Mouse (Mus musculus) natural killer cell, adult 2 months (primary cell): ENCODE data around the gene Dlx2.

ENCODE experiments used
- DNase-seq, 2 experiments: peaks; one replicate each; pipeline ENCODE4 v3.0.0; 2022; ENCODE audit warnings: low spot score in 2 of 2

Gene Dlx2

DNA sequence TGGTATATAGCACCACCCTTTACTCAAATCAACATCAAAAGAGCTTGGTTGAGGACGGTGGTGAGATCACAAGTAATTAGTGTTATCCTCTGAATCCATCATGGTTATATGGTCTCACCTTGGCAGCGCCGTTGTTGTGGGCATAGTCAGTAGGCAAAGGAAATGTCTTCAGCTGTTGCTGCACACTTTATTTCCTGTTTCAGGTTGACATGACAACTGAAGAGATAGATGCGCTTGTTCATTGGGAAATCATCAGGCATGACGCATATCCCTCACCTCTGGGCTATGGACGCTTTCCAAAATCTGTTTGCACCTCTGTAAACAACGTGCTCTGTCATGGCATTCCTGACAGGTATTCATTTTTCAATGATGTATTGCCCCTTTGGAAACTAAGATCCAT is 35.3 kb downstream of the Dlx2 start:
- no peak for DNase-seq

GRCm38 (mm10) chr2:71504852-71505251 is 41.7 kb downstream of the Dlx2 start:
- DNase-seq = no peak

DNA sequence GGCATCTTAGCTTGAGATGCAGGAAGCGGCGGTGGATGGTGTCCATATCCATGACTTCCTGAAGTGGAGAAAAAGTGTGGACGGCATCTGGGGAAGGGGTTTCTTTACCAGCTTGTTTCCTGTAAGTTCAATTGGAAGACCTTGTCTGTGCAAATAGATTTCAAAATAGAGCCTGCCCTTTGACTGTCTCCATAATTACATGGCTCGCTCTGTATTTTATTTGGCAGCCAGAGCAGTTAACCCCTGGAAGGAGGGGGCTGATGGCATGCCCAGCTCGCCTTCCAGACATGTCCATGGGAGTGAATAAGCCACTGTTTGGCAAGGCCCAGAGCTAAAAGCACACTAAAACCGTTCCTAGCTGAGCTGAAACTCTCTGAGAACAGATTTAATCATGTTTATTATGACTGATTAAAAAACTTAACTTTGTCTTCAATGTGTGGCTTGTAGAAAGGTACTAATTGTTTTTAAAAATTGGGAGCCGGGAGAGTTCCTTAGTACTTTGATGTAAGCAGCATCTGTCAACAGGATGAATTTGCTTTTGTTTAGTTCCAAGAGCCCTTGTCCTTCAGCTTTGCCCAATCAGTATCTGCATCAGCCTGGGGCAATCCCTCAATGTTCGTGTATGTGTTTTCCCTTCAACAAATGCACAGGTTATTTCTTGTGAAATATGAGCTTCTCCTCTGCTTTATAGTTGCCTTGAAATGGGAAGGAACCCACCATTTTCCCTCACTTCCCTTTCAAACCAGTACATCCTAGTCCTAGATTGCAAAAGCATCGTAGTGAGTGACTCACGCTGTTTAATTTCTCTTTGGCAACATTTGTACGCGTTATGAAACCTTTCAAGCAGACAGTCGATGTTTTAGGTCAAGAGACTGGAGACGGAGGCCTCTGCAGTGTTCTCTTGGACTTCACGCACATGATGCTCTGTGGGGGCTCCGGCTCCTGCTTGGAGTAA is 47.0 kb downstream of the Dlx2 start:
- no peak for DNase-seq

DNA sequence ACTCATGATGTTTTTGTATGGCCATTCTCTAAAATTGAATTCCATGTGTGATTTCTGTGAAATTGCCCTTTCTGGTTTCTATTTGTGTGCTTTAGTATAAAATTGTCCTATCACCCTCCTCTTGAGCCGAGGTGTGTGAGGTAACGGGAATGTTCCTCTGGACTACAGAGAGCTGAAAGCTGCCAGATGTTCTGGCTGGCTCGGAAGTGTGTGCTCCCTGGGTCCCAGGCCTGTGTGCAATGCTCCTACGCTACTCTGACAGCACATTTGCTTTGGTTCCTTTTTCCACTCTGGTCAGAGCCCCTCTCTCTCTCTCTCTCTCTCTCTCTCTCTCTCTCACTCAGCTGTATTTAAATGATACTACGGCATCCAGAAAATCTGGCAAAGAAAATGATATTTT is 49.4 kb downstream of the Dlx2 start:
- DNase-seq = no peak

DNA sequence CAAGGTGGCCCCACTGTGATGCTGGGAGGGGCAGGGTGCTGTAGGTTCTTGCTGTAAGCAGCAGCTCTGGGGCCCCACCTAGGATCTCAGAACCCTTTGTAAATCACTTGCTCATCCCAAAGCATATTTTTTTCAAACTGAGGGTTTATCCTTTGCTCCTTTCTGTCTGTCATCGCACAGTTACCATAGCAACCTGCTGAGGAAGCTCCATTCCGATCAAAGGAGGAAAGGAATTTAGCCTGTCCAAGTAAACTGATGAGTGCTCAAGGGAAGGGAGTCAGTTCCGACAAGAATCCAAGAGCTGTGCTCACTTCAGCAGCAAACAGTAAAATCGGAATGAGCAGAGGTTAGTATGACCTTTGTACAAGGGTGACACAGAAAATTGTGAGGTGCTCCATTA is 51.6 kb downstream of the Dlx2 start:
- DNase-seq = no peak

- no peak for DNase-seq
These were observed 52.1 kb downstream of the Dlx2 start for GRCm38 (mm10) chr2:71494503-71494902.
